Mouse (Mus musculus) heart, embryonic 13.5 days (tissue): ENCODE measurements around the gene Ak7. TPM values are rescaled to one million over a fixed set of nuclear protein-coding genes. Genes with fewer than 3 reads are reported as not detected.
A peak's percentile ranks its signal among the peaks of the same experiment; 100 is the strongest.

Source experiments
- ATAC-seq: fragments of 200-750 bp; cut with Nextera tagmentation; 2 replicates; pipeline ENCODE4 v1.8.0; 2017; ENCODE audit warnings: moderate TSS enrichment; ENCODE audit not compliant: insufficient number of reproducible peaks, low FRiP score, low TSS enrichment; ENCODE audit errors: extremely low read depth
- H3K27ac ChIP-seq: fragments of 300-500 bp; sonication (generic); replicated peaks from 2 replicates; pipeline ENCODE4 v1.5.1; 2015; ENCODE audit warnings: moderate library complexity, mild to moderate bottlenecking, inconsistent platforms
- H3K27me3 ChIP-seq: fragments of 300-500 bp; sonication (generic); replicated peaks from 2 replicates; pipeline ENCODE4 v1.6.1; 2015; ENCODE audit warnings: mild to moderate bottlenecking, inconsistent platforms
- H3K36me3 ChIP-seq: fragments of 300-500 bp; sonication (generic); 2 replicates; pipeline ENCODE4 v1.6.1; 2015; ENCODE audit warnings: mild to moderate bottlenecking, inconsistent platforms
- H3K4me1 ChIP-seq: fragments of 300-500 bp; sonication (generic); 2 replicates; pipeline ENCODE4 v1.6.1; 2015; ENCODE audit warnings: inconsistent platforms
- H3K4me2 ChIP-seq: fragments of 300-500 bp; sonication (generic); 2 replicates; pipeline ENCODE4 v1.6.1; 2015; ENCODE audit warnings: inconsistent platforms, mild to moderate bottlenecking, moderate library complexity
- H3K4me3 ChIP-seq: fragments of 300-500 bp; sonication (generic); 2 replicates; pipeline ENCODE4 v1.5.1; 2015; ENCODE audit warnings: moderate library complexity, mild to moderate bottlenecking, inconsistent platforms
- H3K9ac ChIP-seq: fragments of 300-500 bp; sonication (generic); 2 replicates; pipeline ENCODE4 v1.6.1; 2015; ENCODE audit warnings: inconsistent platforms, mild to moderate bottlenecking, moderate library complexity
- H3K9me3 ChIP-seq: fragments of 300-500 bp; sonication (generic); 2 replicates; pipeline ENCODE4 v1.6.1; 2016; ENCODE audit warnings: inconsistent platforms
- WGBS: fragments of 180-500 bp; shearing (Covaris S2); methylation state at CpG from one replicate; pipeline ENCODE4 v1.1.7; 2015; ENCODE audit warnings: mixed read lengths; 5-methylcytosine and 5-hydroxymethylcytosine counted together
- polyA plus RNA-seq: library from polyadenylated mRNA; unstranded; fragments of >200 nt; fragmentation: Nextera tagmentation; extraction: Ambion mirVana; gene quantifications from 2 replicates; pipeline ENCODE4 v1.2.1, GENCODE M21; 2015

Ak7 gene
- polyA plus RNA-seq, 1 experiment from 2014 or later, result 0.13 TPM

DNA sequence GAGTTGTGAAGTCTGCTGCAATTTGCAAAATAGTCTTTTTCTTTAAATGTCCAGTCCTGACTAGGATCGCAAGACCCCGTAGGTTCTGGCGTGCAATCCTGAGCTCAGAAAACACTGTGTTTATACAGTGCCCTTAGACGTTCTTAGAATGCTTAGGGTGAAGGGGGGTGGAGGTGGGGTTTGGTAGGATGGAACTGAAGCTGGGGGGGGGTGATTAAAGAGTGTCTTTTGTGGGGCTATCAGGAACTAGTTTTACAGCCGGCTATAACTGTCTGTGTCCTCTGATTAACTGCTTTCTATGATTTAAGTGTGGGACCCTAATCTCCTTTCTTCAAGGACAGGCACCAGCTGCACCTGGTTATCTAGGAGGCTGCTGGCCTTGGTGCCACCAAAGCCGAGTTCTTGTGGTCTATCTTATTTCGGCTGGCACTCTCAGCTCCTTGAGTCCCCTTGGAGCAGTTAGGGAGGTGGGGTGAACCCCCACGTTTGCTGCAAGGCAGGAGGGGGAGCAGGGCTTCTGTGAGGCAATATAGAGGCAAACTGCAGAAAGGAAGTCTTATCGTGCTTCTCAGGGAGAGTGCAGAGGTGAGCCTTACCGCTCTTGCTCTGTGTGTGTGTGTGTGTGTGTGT lies 54.2 kb downstream of the Ak7 start:
- H3K27ac ChIP-seq, result no peak overlapping the region
- 31% methylated on average over 10 of the region's 10 CpGs for WGBS

DNA sequence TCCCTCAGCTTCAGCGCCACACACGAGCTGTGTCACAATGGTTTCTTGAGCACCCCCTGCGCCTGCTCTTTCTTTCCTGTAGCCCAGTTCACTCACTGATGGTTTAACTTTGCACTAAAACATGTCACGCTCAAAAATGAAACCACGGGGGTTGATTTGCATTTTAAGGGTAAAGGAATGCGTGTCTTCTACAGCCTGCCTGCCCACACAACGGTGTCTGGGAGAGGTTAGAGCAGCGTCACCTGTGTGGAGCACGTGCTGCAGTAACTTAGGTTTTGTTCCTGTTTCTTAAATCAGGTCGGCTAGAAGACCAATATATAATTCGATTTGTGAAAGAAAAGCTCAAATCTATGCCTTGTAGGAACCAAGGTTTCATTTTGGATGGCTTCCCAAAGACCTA lies 55.4 kb downstream of the Ak7 start:
- no peak overlapping the region for H3K4me2 ChIP-seq
- no peak overlapping the region for H3K9ac ChIP-seq
- no peaks in the 10 kb centered on the region for H3K27me3 ChIP-seq
- no peak overlapping the region for H3K27ac ChIP-seq
- H3K4me1 ChIP-seq, result peaks cover 9% of the 10 kb centered on the region
- ATAC-seq, result no peak
- H3K4me3 ChIP-seq, result no peak overlapping the region
- H3K36me3 ChIP-seq, result no peaks in the 10 kb centered on the region
- 0 out of 2 replicates have a peak, but pooled peaks cover 2% of the 10 kb centered on the region for H3K9me3 ChIP-seq
- 77% methylated on average over 11 of the region's 11 CpGs for WGBS

More for the DNA sequence above, 54.2 kb downstream of the Ak7 start:
- Histone ChIP-seq H3K4me3 (no peak overlapping the region), H3K9me3 (0 out of 2 replicates have a peak, but pooled peaks cover 2% of the 10 kb centered on the region), H3K27me3 (no peaks in the 10 kb centered on the region), H3K4me2 (no peak overlapping the region), H3K9ac (no peak overlapping the region), H3K4me1 (peaks cover 9% of the 10 kb centered on the region), H3K36me3 (no peaks in the 10 kb centered on the region)
- no peak for ATAC-seq

DNA sequence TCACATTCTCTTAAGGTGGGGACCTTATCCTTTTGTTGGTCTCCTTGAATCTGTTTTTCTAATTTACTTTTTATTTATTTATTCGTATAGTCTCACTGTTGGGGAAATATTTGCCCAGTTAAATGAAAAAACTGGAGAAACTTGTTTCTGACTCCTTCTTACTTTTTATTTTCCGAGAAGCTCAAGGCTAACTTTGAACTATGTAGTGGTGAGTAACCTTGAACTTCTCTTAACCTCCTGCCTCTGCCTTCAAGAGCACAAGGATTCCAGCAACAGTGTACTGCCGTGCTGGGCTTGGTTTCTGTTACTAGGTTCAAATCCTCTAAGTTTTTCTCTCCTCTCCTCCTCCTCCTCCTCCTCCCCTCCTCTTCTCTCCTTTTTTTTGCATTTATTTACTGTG lies 55.9 kb downstream of the Ak7 start:
- no peak overlapping the region for H3K4me2 ChIP-seq
- H3K9me3 ChIP-seq, result 0 out of 2 replicates have a peak, but pooled peaks cover 2% of the 10 kb centered on the region
- no peak overlapping the region for H3K9ac ChIP-seq
- H3K4me3 ChIP-seq, result no peak overlapping the region
- no peak overlapping the region for H3K27ac ChIP-seq
- ATAC-seq, result no peak
- peaks cover 9% of the 10 kb centered on the region for H3K4me1 ChIP-seq
- no peaks in the 10 kb centered on the region for H3K27me3 ChIP-seq
- no peaks in the 10 kb centered on the region for H3K36me3 ChIP-seq
- WGBS, result 67% methylated on average over 3 of the region's 3 CpGs

DNA sequence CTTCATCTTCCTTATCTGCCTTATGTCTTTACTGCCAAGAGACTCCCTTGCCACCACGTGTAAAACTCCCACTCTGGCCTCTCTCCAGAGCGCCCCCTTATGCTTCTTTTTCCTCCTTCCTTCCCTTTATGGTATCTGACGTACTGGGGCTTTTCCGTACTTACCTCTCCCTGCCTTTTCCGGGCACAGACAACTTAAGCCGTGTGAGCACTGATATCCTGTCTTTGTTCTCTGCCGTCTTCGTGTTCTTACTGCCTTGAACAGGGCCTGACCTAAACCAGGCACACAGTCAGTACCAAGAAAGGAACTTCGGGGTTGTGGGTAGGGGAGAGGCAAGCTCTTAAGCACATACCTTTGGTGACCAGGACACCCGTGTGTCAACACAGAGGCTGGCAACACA lies 63.9 kb downstream of the Ak7 start:
- 47% methylated on average over 10 of the region's 10 CpGs for WGBS
- peaks cover 4% of the 10 kb centered on the region; the same call in 1 of the 2 replicates for H3K9me3 ChIP-seq
- H3K27me3 ChIP-seq, result no peaks in the 10 kb centered on the region
- ATAC-seq, result no peak
- no peaks in the 10 kb centered on the region for H3K4me1 ChIP-seq
- H3K27ac ChIP-seq, result no peak overlapping the region
- no peak overlapping the region for H3K9ac ChIP-seq
- H3K4me3 ChIP-seq, result no peak overlapping the region
- H3K4me2 ChIP-seq, result no peak overlapping the region
- H3K36me3 ChIP-seq, result no peaks in the 10 kb centered on the region

DNA sequence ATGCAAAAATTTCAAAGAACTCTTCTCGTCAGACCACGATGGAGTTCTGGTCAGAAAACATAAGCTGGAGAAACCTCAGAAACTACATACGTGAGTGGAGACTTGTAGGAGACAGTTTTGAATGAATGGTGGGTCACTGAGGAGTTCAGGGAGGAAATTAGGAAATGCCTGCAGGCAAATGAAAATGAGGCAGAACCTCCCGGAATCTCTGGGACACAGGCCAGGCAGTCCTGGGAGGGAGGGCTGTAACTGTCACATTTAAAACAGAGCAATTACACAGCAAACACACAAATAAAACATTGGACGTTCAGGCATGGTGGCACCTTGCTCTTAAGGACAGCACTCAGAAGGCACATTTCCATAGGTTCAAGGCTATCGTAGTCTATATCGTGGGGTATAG lies 69.1 kb downstream of the Ak7 start:
- H3K4me2 ChIP-seq, result no peak overlapping the region
- peaks cover 4% of the 10 kb centered on the region; the same call in 1 of the 2 replicates for H3K9me3 ChIP-seq
- H3K36me3 ChIP-seq, result no peaks in the 10 kb centered on the region
- no peak overlapping the region for H3K9ac ChIP-seq
- H3K4me1 ChIP-seq, result no peaks in the 10 kb centered on the region
- 71% methylated on average over 7 of the region's 7 CpGs for WGBS
- no peaks in the 10 kb centered on the region for H3K27me3 ChIP-seq
- no peak overlapping the region for H3K4me3 ChIP-seq
- H3K27ac ChIP-seq, result no peak overlapping the region
- no peak for ATAC-seq

- no peaks in the 10 kb centered on the region for H3K27me3 ChIP-seq
- WGBS, result 79% methylated on average over 4 of the region's 4 CpGs
- no peaks in the 10 kb centered on the region for H3K36me3 ChIP-seq
- H3K4me3 ChIP-seq, result no peak overlapping the region
- no peaks in the 10 kb centered on the region for H3K4me1 ChIP-seq
- no peak overlapping the region for H3K4me2 ChIP-seq
- H3K9ac ChIP-seq, result no peak overlapping the region
- ATAC-seq, result no peak
- no peak overlapping the region for H3K27ac ChIP-seq
- H3K9me3 ChIP-seq, result peaks cover 2% of the 10 kb centered on the region; the same call in 1 of the 2 replicates
Observed at GRCm38 (mm10) chr12:105777651-105778050, 71.9 kb downstream of the Ak7 start.

DNA sequence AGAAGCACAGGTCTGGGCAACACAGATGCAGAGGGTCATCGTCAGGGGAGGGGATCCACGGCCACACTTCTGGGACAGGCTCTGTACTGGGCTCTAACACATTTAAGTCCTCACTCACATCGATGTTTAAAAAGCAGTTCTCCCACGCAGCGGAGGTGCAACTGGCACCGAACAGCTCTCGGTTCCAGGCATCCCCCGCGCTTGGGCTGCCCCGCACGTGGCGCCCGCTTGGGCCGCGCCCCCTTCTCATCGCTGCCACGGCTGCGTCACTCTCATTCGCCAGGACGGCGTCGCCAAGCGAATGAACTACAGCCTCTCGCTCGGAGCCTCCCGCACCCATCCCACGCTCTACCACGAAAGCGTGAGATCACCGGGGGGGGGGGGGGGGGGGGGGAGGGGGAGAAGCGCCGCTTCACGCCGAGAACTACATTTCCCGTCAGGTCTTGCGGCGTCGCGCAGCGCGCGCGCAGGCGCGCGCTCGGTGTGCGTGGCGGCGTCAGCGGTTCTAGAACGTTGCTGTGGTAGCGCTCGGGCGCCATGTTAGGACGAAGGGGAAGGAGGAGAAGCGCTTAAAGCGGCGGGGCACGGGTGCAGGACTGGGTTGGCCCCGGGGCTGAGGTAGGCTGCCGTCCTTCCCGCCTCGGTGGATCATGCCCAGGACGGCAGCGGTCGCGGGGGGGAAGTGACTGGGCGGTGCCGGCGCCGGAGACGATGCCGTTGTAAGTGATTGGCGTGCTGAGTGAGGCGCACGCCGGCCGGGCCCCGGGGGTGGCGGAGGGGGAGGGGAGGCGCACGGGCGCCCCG lies 78.6 kb downstream of the Ak7 start, which contains the start of gene Papola:
TSS of gene Papola (plus strand) at position 499 of the 804 bp plus-strand sequence.
- peak within 1 kb of the TSS; percentile 91 for H3K4me2 ChIP-seq
- H3K9ac ChIP-seq, result peak within 1 kb of the TSS; percentile 97
- H3K9me3 ChIP-seq, result no peaks in the 10 kb centered on the region
- peaks cover 5% of the 10 kb centered on the region; the same call in 1 of the 2 replicates for H3K36me3 ChIP-seq
- peak; percentile 86 for ATAC-seq
- peak within 1 kb of the TSS; percentile 92 for H3K4me3 ChIP-seq
- H3K4me1 ChIP-seq, result peaks cover 26% of the 10 kb centered on the region
- under 1% methylated on average over 63 of the region's 85 CpGs for WGBS
- peak within 1 kb of the TSS; percentile 98 for H3K27ac ChIP-seq
- no peaks in the 10 kb centered on the region for H3K27me3 ChIP-seq

- H3K36me3 ChIP-seq, result peaks cover 5% of the 10 kb centered on the region; the same call in 1 of the 2 replicates
- H3K4me1 ChIP-seq, result peaks cover 26% of the 10 kb centered on the region
- no peaks in the 10 kb centered on the region for H3K9me3 ChIP-seq
- under 1% methylated on average over 42 of the region's 53 CpGs for WGBS
- H3K4me2 ChIP-seq, result peak overlapping the region; percentile 91
- H3K4me3 ChIP-seq, result peak overlapping the region; percentile 92
- H3K27me3 ChIP-seq, result no peaks in the 10 kb centered on the region
- H3K27ac ChIP-seq, result peak overlapping the region; percentile 98
- peak; percentile 64 for ATAC-seq
- peak overlapping the region; percentile 97 for H3K9ac ChIP-seq
Observed at GRCm38 (mm10) chr12:105785000-105785774, 79.4 kb downstream of the Ak7 start.

DNA sequence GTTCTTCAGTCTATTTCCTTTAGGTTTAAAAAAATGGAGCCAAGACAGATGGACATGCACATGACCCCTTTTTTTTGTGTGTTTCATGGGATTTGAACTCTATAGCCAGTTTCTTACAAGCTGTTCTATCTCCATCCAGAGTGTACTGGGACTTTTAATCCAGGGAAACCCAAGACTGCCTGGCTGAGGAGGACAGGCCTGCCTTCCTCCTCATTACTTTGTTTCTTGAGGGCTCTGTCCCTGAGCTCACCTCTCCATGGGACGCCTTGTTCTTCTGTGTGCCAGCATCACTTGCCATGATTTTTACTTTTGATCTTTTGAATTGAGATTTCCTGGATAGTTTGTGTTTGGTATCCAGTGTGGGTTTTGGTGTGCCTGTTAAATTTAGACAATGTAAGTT lies 80.3 kb downstream of the Ak7 start:
- Histone ChIP-seq H3K9ac (peak overlapping the region; percentile 97), H3K9me3 (no peaks in the 10 kb centered on the region), H3K27ac (no peak overlapping the region), H3K4me2 (peak overlapping the region; percentile 91), H3K27me3 (no peaks in the 10 kb centered on the region), H3K4me3 (peak overlapping the region; percentile 92), H3K4me1 (peaks cover 26% of the 10 kb centered on the region), H3K36me3 (peaks cover 7% of the 10 kb centered on the region; the same call in 1 of the 2 replicates)
- WGBS, result 72% methylated on average over 1 of the region's 1 CpGs
- ATAC-seq, result no peak

GRCm38 (mm10) chr12:105787626-105788025 lies 81.8 kb downstream of the Ak7 start:
- Histone ChIP-seq H3K9me3 (no peaks in the 10 kb centered on the region), H3K4me3 (no peak overlapping the region), H3K4me2 (no peak overlapping the region), H3K9ac (no peak overlapping the region), H3K27me3 (no peaks in the 10 kb centered on the region), H3K27ac (no peak overlapping the region), H3K36me3 (peaks cover 7% of the 10 kb centered on the region; the same call in 1 of the 2 replicates), H3K4me1 (peaks cover 26% of the 10 kb centered on the region)
- 82% methylated on average over 2 of the region's 2 CpGs for WGBS
- ATAC-seq, result no peak

DNA sequence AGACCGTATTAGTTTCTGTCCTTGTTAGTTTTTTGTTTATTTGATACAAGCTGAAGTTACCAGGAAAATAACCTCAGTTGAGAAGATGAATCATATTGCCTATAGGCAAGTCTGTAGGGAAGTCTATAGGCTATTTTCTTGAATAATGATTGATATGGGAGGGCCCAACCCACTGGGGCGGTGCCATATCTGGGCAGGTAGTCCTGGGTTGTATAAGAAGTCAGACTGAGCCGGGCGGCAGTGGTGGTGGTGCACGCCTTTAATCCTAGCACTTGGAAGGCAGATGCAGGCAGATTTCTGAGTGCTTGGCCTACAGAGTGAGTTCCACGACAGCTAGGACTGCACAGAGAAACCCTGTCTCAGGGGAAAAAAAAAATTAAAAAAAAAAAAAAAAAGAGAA lies 84.1 kb downstream of the Ak7 start:
- ATAC-seq, result no peak
- WGBS, result 89% methylated on average over 6 of the region's 6 CpGs
- no peaks in the 10 kb centered on the region for H3K9me3 ChIP-seq

More for the DNA sequence above, 84.1 kb downstream of the Ak7 start:
- Histone ChIP-seq H3K27ac (no peak overlapping the region), H3K4me1 (peaks cover 20% of the 10 kb centered on the region), H3K4me2 (no peak overlapping the region), H3K27me3 (no peaks in the 10 kb centered on the region), H3K36me3 (peaks cover 21% of the 10 kb centered on the region), H3K4me3 (no peak overlapping the region), H3K9ac (no peak overlapping the region)
